Mouse (Mus musculus): Measurements from ENCODE around the gene Wdr1. TPM values are rescaled to one million over a fixed set of nuclear protein-coding genes. Genes with fewer than 3 reads are reported as not detected.

Wdr1 gene
- total RNA-seq, 1 experiment from 2014 or later = 158 TPM

Other genes with a start within 250 kb of the Wdr1 start
- not detected in 2 replicates for gene Drd5, start 243.9 kb downstream of the Wdr1 start, total RNA-seq (2017)
- 4.4 and 4.9 TPM in 2 replicates for gene Slc2a9, start 60.1 kb downstream of the Wdr1 start, total RNA-seq (2017)
- gene Zfp518b, start 121.6 kb upstream of the Wdr1 start, total RNA-seq (2017) = 4.7 and 5.8 TPM in 2 replicates

All from common myeloid progenitor, adult 5-6 weeks (primary cell).